Mouse (Mus musculus) cerebellum, adult 18-20 months (tissue): ENCODE data around the gene Lep.
A peak's percentile ranks its signal among the peaks of the same experiment; 100 is the strongest.

Source experiments
- DNase-seq, 2 experiments: peaks; one replicate each; pipeline ENCODE4 v3.0.0; 2021

The Lep gene

GRCm38 (mm10) chr6:29118963-29119362 is 58.9 kb downstream of the Lep start:
- DNase-seq: no peak

- DNase-seq: peak; percentile 23 to 29
Observed at GRCm38 (mm10) chr6:29119990-29120389, 60.0 kb downstream of the Lep start.
